Mouse (Mus musculus): ENCODE data around the gene Inf2. TPM values are rescaled to one million over a fixed set of nuclear protein-coding genes. Genes with fewer than 3 reads are reported as not detected.

Inf2 gene
- polyA plus RNA-seq, 1 experiment = 26.3 TPM

- no peak for TF ChIP-seq CTCF (IDR thresholded peaks at IDR 0.05; ENCODE audit: borderline replicate concordance, control insufficient read depth, extremely low read depth, insufficient read depth, low read length, poor library complexity)
- no peak for TF ChIP-seq POLR2A (IDR thresholded peaks at IDR 0.05; ENCODE audit: control insufficient read depth, extremely low read depth, insufficient read depth, low read length, poor library complexity)
- Histone ChIP-seq H3K4me3 (ENCODE audit: control insufficient read depth, insufficient read depth, low read length) (no peak overlapping the region), H3K27ac (ENCODE audit: control insufficient read depth, insufficient read depth, low read length) (no peak overlapping the region), H3K27me3 (ENCODE audit: control insufficient read depth, insufficient read depth, low read length) (no peaks in the 10 kb centered on the region), H3K36me3 (ENCODE audit: control insufficient read depth, insufficient read depth, low read length) (no peaks in the 10 kb centered on the region), H3K4me1 (replicated peaks; ENCODE audit: control insufficient read depth, insufficient read depth, low read length) (peaks cover 47% of the 10 kb centered on the region)
- DNase-seq = no peak
- 94% methylated on average over 3 of the region's 3 CpGs for WGBS
These were observed 3.1 kb downstream of the Inf2 start for GRCm38 (mm10) chr12:112591730-112592129.

GRCm38 (mm10) chr12:112592985-112593734 is 4.6 kb downstream of the Inf2 start:
- no peak for DNase-seq

GRCm38 (mm10) chr12:112593951-112594915 is 5.6 kb downstream of the Inf2 start:
- no peaks in the 10 kb centered on the region for H3K27me3 ChIP-seq (ENCODE audit: control insufficient read depth, insufficient read depth, low read length)
- 30% methylated on average over 16 of the region's 16 CpGs for WGBS
- TF ChIP-seq POLR2A (IDR thresholded peaks at IDR 0.05; ENCODE audit: control insufficient read depth, extremely low read depth, insufficient read depth, low read length, poor library complexity) = no peak
- TF ChIP-seq CTCF (IDR thresholded peaks at IDR 0.05; ENCODE audit: borderline replicate concordance, control insufficient read depth, extremely low read depth, insufficient read depth, low read length, poor library complexity) = no peak
- H3K4me1 ChIP-seq (replicated peaks; ENCODE audit: control insufficient read depth, insufficient read depth, low read length) = peaks cover 26% of the 10 kb centered on the region
- H3K36me3 ChIP-seq (ENCODE audit: control insufficient read depth, insufficient read depth, low read length) = no peaks in the 10 kb centered on the region
- H3K4me3 ChIP-seq (ENCODE audit: control insufficient read depth, insufficient read depth, low read length) = no peak overlapping the region
- H3K27ac ChIP-seq (ENCODE audit: control insufficient read depth, insufficient read depth, low read length) = peak overlapping the region; percentile 16; the same call in 1 of the 2 replicates
- no peak for DNase-seq

More at GRCm38 (mm10) chr12:112592985-112593734, 4.6 kb downstream of the Inf2 start:
- WGBS = 70% methylated on average over 21 of the region's 21 CpGs
- H3K27ac ChIP-seq (ENCODE audit: control insufficient read depth, insufficient read depth, low read length) = no peak overlapping the region
- H3K36me3 ChIP-seq (ENCODE audit: control insufficient read depth, insufficient read depth, low read length) = no peaks in the 10 kb centered on the region
- peaks cover 35% of the 10 kb centered on the region for H3K4me1 ChIP-seq (replicated peaks; ENCODE audit: control insufficient read depth, insufficient read depth, low read length)
- H3K27me3 ChIP-seq (ENCODE audit: control insufficient read depth, insufficient read depth, low read length) = no peaks in the 10 kb centered on the region
- H3K4me3 ChIP-seq (ENCODE audit: control insufficient read depth, insufficient read depth, low read length) = no peak overlapping the region
- TF ChIP-seq POLR2A (IDR thresholded peaks at IDR 0.05; ENCODE audit: control insufficient read depth, extremely low read depth, insufficient read depth, low read length, poor library complexity) (no peak), CTCF (IDR thresholded peaks at IDR 0.05; ENCODE audit: borderline replicate concordance, control insufficient read depth, extremely low read depth, insufficient read depth, low read length, poor library complexity) (no peak)

GRCm38 (mm10) chr12:112594989-112595388 is 6.4 kb downstream of the Inf2 start:
- no peaks in the 10 kb centered on the region for H3K36me3 ChIP-seq (ENCODE audit: control insufficient read depth, insufficient read depth, low read length)
- DNase-seq = no peak
- no peak overlapping the region for H3K27ac ChIP-seq (ENCODE audit: control insufficient read depth, insufficient read depth, low read length)
- H3K4me3 ChIP-seq (ENCODE audit: control insufficient read depth, insufficient read depth, low read length) = no peak overlapping the region
- 73% methylated on average over 4 of the region's 4 CpGs for WGBS
- H3K27me3 ChIP-seq (ENCODE audit: control insufficient read depth, insufficient read depth, low read length) = no peaks in the 10 kb centered on the region
- TF ChIP-seq POLR2A (IDR thresholded peaks at IDR 0.05; ENCODE audit: control insufficient read depth, extremely low read depth, insufficient read depth, low read length, poor library complexity) (no peak), CTCF (IDR thresholded peaks at IDR 0.05; ENCODE audit: borderline replicate concordance, control insufficient read depth, extremely low read depth, insufficient read depth, low read length, poor library complexity) (no peak)
- peaks cover 23% of the 10 kb centered on the region for H3K4me1 ChIP-seq (replicated peaks; ENCODE audit: control insufficient read depth, insufficient read depth, low read length)

- H3K36me3 ChIP-seq (ENCODE audit: control insufficient read depth, insufficient read depth, low read length) = no peaks in the 10 kb centered on the region
- H3K4me3 ChIP-seq (ENCODE audit: control insufficient read depth, insufficient read depth, low read length) = no peak overlapping the region
- H3K27me3 ChIP-seq (ENCODE audit: control insufficient read depth, insufficient read depth, low read length) = no peaks in the 10 kb centered on the region
- no peak overlapping the region for H3K27ac ChIP-seq (ENCODE audit: control insufficient read depth, insufficient read depth, low read length)
- WGBS = 96% methylated on average over 4 of the region's 4 CpGs
- DNase-seq = no peak
- peaks cover 23% of the 10 kb centered on the region for H3K4me1 ChIP-seq (replicated peaks; ENCODE audit: control insufficient read depth, insufficient read depth, low read length)
- TF ChIP-seq POLR2A (IDR thresholded peaks at IDR 0.05; ENCODE audit: control insufficient read depth, extremely low read depth, insufficient read depth, low read length, poor library complexity) = no peak
- TF ChIP-seq CTCF (IDR thresholded peaks at IDR 0.05; ENCODE audit: borderline replicate concordance, control insufficient read depth, extremely low read depth, insufficient read depth, low read length, poor library complexity) = no peak
These were observed 7.0 kb downstream of the Inf2 start for GRCm38 (mm10) chr12:112595626-112596025.

GRCm38 (mm10) chr12:112596454-112596853 is 7.9 kb downstream of the Inf2 start:
- no peak overlapping the region for H3K4me3 ChIP-seq (ENCODE audit: control insufficient read depth, insufficient read depth, low read length)
- no peak overlapping the region for H3K27ac ChIP-seq (ENCODE audit: control insufficient read depth, insufficient read depth, low read length)
- H3K36me3 ChIP-seq (ENCODE audit: control insufficient read depth, insufficient read depth, low read length) = no peaks in the 10 kb centered on the region
- peaks cover 23% of the 10 kb centered on the region for H3K4me1 ChIP-seq (replicated peaks; ENCODE audit: control insufficient read depth, insufficient read depth, low read length)
- no peaks in the 10 kb centered on the region for H3K27me3 ChIP-seq (ENCODE audit: control insufficient read depth, insufficient read depth, low read length)
- DNase-seq = no peak
- WGBS = 70% methylated on average over 9 of the region's 9 CpGs
- TF ChIP-seq POLR2A (IDR thresholded peaks at IDR 0.05; ENCODE audit: control insufficient read depth, extremely low read depth, insufficient read depth, low read length, poor library complexity) (no peak), CTCF (IDR thresholded peaks at IDR 0.05; ENCODE audit: borderline replicate concordance, control insufficient read depth, extremely low read depth, insufficient read depth, low read length, poor library complexity) (no peak)

All from thymus, adult 2 months (tissue).